Mouse (Mus musculus) E14TG2a.4 (cell line): ENCODE results near the gene Polr2g.

Experiments
- H3K27me3 ChIP-seq: 2 replicates; pipeline ENCODE4 v1.6.1; 2014; ENCODE audit warnings: low read length, control low read depth; ENCODE audit not compliant: insufficient read depth
- H3K36me3 ChIP-seq: 2 replicates; pipeline ENCODE4 v1.6.1; 2014; ENCODE audit warnings: low read length, control low read depth; ENCODE audit not compliant: insufficient read depth
- H3K4me1 ChIP-seq: replicated peaks from 2 replicates; pipeline ENCODE4 v1.6.1; 2014; ENCODE audit warnings: low read depth, low read length, control low read depth
- H3K4me3 ChIP-seq: replicated peaks from 2 replicates; pipeline ENCODE4 v1.5.1; 2014; ENCODE audit warnings: mild to moderate bottlenecking, low read length
- H3K9me3 ChIP-seq: 2 replicates; pipeline ENCODE4 v1.6.1; 2014; ENCODE audit warnings: low read length, control low read depth
- CTCF ChIP-seq: conservative IDR thresholded peaks from 2 replicates; pipeline ENCODE4 v1.5.1; 2014; ENCODE audit warnings: low read length
- NANOG ChIP-seq: IDR thresholded peaks from 2 replicates; pipeline ENCODE4 v1.6.1; 2014; ENCODE audit warnings: borderline replicate concordance, low read length, mixed read lengths
- POU5F1 ChIP-seq: IDR thresholded peaks from 2 replicates; pipeline ENCODE4 v1.6.1; 2014; ENCODE audit warnings: low read length, borderline replicate concordance

The Polr2g gene

GRCm38 (mm10) chr19:8802130-8802821 is 3.9 kb upstream of the Polr2g start, which contains the start of gene Zbtb3:
Gene Zbtb3, plus strand, starts transcription at chr19:8802555.
- no peaks in the 10 kb centered on the region for H3K9me3 ChIP-seq
- TF ChIP-seq POU5F1 (no peak), NANOG (no peak), CTCF (no peak)
- H3K36me3 ChIP-seq = peaks cover 41% of the 10 kb centered on the region
- peak within 1 kb of the TSS; percentile 92 for H3K4me3 ChIP-seq
- H3K27me3 ChIP-seq = no peaks in the 10 kb centered on the region
- peaks cover 57% of the 10 kb centered on the region for H3K4me1 ChIP-seq

- Histone ChIP-seq H3K4me3 (peak overlapping the region; percentile 88), H3K36me3 (peaks cover 40% of the 10 kb centered on the region), H3K27me3 (no peaks in the 10 kb centered on the region), H3K9me3 (no peaks in the 10 kb centered on the region), H3K4me1 (peaks cover 44% of the 10 kb centered on the region)
- TF ChIP-seq POU5F1 = no peak
These were observed 554 bp upstream of the Polr2g start for GRCm38 (mm10) chr19:8798947-8799315.

GRCm38 (mm10) chr19:8790171-8790570 is 8.2 kb downstream of the Polr2g start:
- Histone ChIP-seq H3K9me3 (no peaks in the 10 kb centered on the region), H3K36me3 (peaks cover 41% of the 10 kb centered on the region), H3K4me1 (peaks cover 55% of the 10 kb centered on the region), H3K27me3 (no peaks in the 10 kb centered on the region), H3K4me3 (no peak overlapping the region)
- no peak for TF ChIP-seq POU5F1
- no peak for TF ChIP-seq CTCF
- no peak for TF ChIP-seq NANOG

- Histone ChIP-seq H3K9me3 (no peaks in the 10 kb centered on the region), H3K27me3 (no peaks in the 10 kb centered on the region), H3K36me3 (peaks cover 41% of the 10 kb centered on the region), H3K4me1 (peaks cover 65% of the 10 kb centered on the region), H3K4me3 (no peak overlapping the region)
- TF ChIP-seq CTCF (no peak), NANOG (no peak), POU5F1 (no peak)
These were observed 9.2 kb downstream of the Polr2g start for GRCm38 (mm10) chr19:8789171-8789570.

GRCm38 (mm10) chr19:8788521-8788920 is 9.9 kb downstream of the Polr2g start:
- no peak overlapping the region for H3K4me3 ChIP-seq
- no peak for TF ChIP-seq CTCF
- no peak for TF ChIP-seq NANOG
- no peak for TF ChIP-seq POU5F1
- no peaks in the 10 kb centered on the region for H3K9me3 ChIP-seq
- no peaks in the 10 kb centered on the region for H3K27me3 ChIP-seq
- H3K36me3 ChIP-seq = peaks cover 41% of the 10 kb centered on the region
- peaks cover 64% of the 10 kb centered on the region for H3K4me1 ChIP-seq

- Histone ChIP-seq H3K4me1 (peaks cover 52% of the 10 kb centered on the region), H3K9me3 (no peaks in the 10 kb centered on the region), H3K4me3 (peak within 1 kb of the TSS; percentile 90), H3K27me3 (no peaks in the 10 kb centered on the region), H3K36me3 (peaks cover 47% of the 10 kb centered on the region)
- TF ChIP-seq NANOG (no peak), POU5F1 (no peak), CTCF (no peak)
These were observed 12.2 kb downstream of the Polr2g start, which contains the start of gene Taf6l for GRCm38 (mm10) chr19:8786008-8786781. Gene Taf6l, minus strand, starts transcription at chr19:8786417.

GRCm38 (mm10) chr19:8774951-8775421 is 23.4 kb downstream of the Polr2g start:
- Histone ChIP-seq H3K4me3 (peak overlapping the region; percentile 92), H3K27me3 (no peaks in the 10 kb centered on the region), H3K9me3 (no peaks in the 10 kb centered on the region), H3K36me3 (peaks cover 56% of the 10 kb centered on the region), H3K4me1 (peaks cover 54% of the 10 kb centered on the region)
- TF ChIP-seq NANOG = no peak
- no peak for TF ChIP-seq CTCF
- TF ChIP-seq POU5F1 = no peak

GRCm38 (mm10) chr19:8774086-8774835 is 24.1 kb downstream of the Polr2g start, which contains the start of gene Tmem179b:
Gene Tmem179b, minus strand, starts transcription at chr19:8774467.
- Histone ChIP-seq H3K4me1 (peaks cover 58% of the 10 kb centered on the region), H3K36me3 (peaks cover 58% of the 10 kb centered on the region), H3K4me3 (peak within 1 kb of the TSS; percentile 92), H3K9me3 (no peaks in the 10 kb centered on the region), H3K27me3 (no peaks in the 10 kb centered on the region)
- TF ChIP-seq POU5F1 = no peak
- TF ChIP-seq CTCF = no peak
- TF ChIP-seq NANOG = no peak
